Mouse (Mus musculus) CH12.LX (cell line): ENCODE measurements around the gene Ap1s3.

ENCODE experiments used
- CTCF ChIP-seq, 2 experiments: IDR thresholded peaks in 1 of 2; conservative IDR thresholded peaks in 1 of 2; 2 replicates each; pipeline ENCODE4 v1.5.1; 2011 to 2012; ENCODE audit warnings: low read depth in 2 of 2, low read length in 2 of 2, improper control_type of control experiment in 1 of 2, inconsistent platforms in 1 of 2, mild to moderate bottlenecking in 1 of 2, moderate library complexity in 1 of 2
- E2F4 ChIP-seq: IDR thresholded peaks from 2 replicates; pipeline ENCODE4 v1.6.1; 2011; ENCODE audit warnings: low read depth, low read length, improper control_type of control experiment; ENCODE audit not compliant: insufficient replicate concordance
- GABPA ChIP-seq: IDR thresholded peaks from 2 replicates; pipeline ENCODE4 v1.6.1; 2012; ENCODE audit warnings: low read depth, low read length, improper control_type of control experiment, inconsistent platforms; ENCODE audit not compliant: insufficient replicate concordance
- NELFE ChIP-seq: IDR thresholded peaks from 2 replicates; pipeline ENCODE4 v1.6.1; 2011; ENCODE audit warnings: low read depth, low read length, improper control_type of control experiment
- RCOR1 ChIP-seq: conservative IDR thresholded peaks from 2 replicates; pipeline ENCODE4 v1.6.1; 2012; ENCODE audit warnings: low read depth, mild to moderate bottlenecking, inconsistent platforms, low read length, improper control_type of control experiment
- SMC3 ChIP-seq: IDR thresholded peaks from 2 replicates; pipeline ENCODE4 v1.6.1; 2011; ENCODE audit warnings: low read depth, low read length, improper control_type of control experiment
- USF2 ChIP-seq: conservative IDR thresholded peaks from 2 replicates; pipeline ENCODE4 v1.6.1; 2011; ENCODE audit warnings: low read depth, low read length, improper control_type of control experiment
- ZNF384 ChIP-seq: IDR thresholded peaks from 2 replicates; pipeline ENCODE4 v1.6.1; 2012; ENCODE audit warnings: low read depth, low read length, improper control_type of control experiment, inconsistent platforms

DNA sequence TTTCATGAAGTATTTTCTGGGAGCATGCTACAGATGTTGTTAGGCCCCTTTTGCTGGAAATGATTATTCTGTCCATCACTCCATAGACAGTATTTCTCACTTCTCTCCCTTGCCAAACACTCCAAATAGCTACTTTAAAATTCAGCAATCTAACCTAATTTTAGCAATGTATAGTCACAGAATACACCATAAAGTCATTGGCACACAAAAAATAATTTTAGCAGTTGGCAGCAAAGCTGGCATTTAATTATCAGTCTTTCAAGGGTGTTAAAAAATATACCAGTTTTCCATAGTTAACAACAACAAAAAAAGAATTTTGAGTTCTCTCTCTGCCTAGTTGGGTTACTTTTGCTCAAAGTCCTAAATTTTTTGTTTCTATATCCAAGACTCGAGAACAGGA lies 14.4 kb downstream of the Ap1s3 start:
- TF ChIP-seq SMC3 (no peak), GABPA (no peak), ZNF384 (no peak), E2F4 (no peak), RCOR1 (no peak), CTCF (conservative IDR thresholded peaks at IDR 0.05 in 1 of 2, IDR thresholded peaks at IDR 0.05 in 1 of 2; ENCODE audit: low read depth in 2 of 2, low read length in 2 of 2) (no peak), USF2 (no peak), NELFE (no peak)
